Mouse (Mus musculus) spleen, embryonic (tissue): ENCODE measurements around the gene Kpna7.
"Not testable (repeated sequence)": the region's sequence is repeated elsewhere in the genome, so short reads cannot be mapped to it uniquely, and the experiment has no call there.

Source experiments
- CTCF ChIA-PET: fragments of 350-600 bp; sonication (Branson Sonifier 250); formaldehyde crosslinking; loops from one replicate; lab custom pipeline; 2022; lab: Charles Lee

Gene Kpna7

GRCm38 (mm10) chr5:145020712-145021111, 63.1 kb downstream of the Kpna7 start:
- CTCF ChIA-PET: not testable (repeated sequence)

DNA sequence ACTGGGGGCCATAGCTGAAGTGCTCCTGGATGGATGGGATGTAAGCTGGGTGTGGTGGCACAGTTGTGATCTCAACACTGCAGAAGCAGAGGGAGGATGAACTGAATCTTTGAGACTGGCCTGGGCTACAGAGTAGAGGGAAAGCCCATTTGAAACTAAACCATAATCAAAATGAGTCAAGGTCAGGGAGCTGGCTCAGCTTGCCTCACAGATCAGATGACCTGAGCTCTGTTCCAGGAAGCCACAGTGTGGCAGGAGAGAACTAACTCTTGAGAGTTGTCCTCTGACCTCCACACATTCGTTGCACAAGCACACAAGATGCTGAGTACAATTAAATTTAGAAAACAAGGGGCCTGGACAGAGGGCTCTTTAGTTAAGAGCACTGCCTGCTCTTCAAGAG, 63.6 kb downstream of the Kpna7 start:
- CTCF ChIA-PET: not testable (repeated sequence)

DNA sequence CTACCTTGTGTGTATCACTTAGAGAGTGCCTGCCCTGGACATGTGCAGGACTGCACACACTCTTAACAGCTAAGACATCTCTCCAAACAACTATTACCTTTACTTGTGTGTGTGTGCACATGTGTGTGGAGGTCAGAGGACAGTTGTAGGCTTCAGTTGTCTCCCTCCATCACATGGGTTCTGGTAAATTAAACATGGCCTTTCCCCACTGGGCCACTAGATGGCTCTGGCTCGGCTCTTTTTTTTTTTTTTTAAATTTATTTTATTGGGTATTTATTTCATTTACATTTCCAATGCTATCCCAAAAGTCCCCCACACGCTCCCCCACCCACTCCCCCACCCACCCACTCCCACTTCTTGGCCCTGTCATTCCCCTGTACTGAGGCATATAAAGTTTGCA, 67.1 kb downstream of the Kpna7 start:
- CTCF ChIA-PET: not testable (repeated sequence)

DNA sequence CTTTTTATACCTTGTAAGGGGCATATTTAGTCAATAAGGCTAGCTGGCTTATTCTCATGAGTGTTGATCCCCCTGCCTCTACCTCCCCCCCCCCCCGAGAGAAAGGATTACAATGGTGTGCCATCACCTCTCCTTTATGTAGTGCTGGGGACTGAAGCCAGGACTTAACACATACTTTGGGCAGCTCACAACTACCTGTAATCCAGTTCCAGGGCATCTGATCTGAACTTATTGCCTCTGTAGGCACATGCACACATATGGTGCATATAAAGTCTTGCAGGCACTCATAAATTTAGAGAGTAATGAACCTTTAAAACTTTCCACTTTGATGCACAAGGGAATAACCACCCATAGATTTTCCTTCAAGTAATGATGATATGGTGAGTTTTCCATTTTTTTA, 69.6 kb downstream of the Kpna7 start:
- CTCF ChIA-PET: interaction anchor here (0.6 kb wide), 1 partner anchor 1447 kb away, joined by 4 read pairs; no protein-coding TSS in a partner anchor

GRCm38 (mm10) chr5:145008878-145009659, 74.8 kb downstream of the Kpna7 start:
- CTCF ChIA-PET: interaction anchor here (0.7 kb wide), 1 partner anchor 620 kb away, joined by 3 read pairs; no protein-coding TSS in a partner anchor

DNA sequence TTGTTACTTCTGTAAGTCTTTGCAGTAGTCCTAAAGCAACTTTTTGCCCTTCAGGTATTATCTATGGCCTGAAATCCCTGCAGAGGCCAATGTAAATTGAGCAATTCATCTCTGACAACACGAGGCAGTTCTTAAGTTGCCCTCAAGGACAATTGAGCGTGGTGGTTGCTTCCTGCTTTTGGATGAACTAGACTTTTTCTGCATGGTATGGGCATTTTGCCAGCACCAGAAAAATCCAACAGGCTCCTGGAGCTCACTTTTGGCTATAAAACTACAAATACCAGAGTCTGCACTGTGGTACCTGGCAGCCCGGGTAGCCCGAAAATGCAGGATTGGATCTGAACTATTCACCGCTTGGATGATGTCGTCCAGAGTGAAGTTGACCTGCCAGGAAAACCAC, 78.2 kb downstream of the Kpna7 start:
- CTCF ChIA-PET: no interaction called here

GRCm38 (mm10) chr5:145004495-145004894, 79.3 kb downstream of the Kpna7 start:
- CTCF ChIA-PET: no interaction called here

- CTCF ChIA-PET: no interaction called here
These were observed 80.5 kb downstream of the Kpna7 start for GRCm38 (mm10) chr5:145003362-145003761.

GRCm38 (mm10) chr5:144998491-144998890, 85.3 kb downstream of the Kpna7 start:
- CTCF ChIA-PET: no interaction called here

DNA sequence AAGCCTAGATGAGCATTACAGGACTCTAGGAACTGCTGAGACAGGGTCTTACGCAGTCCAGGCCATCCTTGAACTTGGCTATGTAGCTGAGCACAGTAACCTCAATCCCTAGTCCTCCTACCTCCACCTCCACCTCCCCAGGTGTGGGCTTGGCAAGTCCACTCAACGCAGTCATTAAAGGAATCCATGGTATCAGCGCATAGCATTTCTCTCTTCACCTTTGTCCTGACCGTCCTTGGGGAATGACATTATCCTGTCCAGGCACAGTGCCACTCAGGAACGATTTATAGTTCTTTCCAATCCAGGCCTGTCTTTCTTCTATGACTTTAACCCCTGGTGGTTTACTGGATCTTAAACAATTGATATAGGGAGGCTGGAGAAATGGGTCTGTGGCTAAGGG, 93.3 kb downstream of the Kpna7 start:
- CTCF ChIA-PET: no interaction called here

DNA sequence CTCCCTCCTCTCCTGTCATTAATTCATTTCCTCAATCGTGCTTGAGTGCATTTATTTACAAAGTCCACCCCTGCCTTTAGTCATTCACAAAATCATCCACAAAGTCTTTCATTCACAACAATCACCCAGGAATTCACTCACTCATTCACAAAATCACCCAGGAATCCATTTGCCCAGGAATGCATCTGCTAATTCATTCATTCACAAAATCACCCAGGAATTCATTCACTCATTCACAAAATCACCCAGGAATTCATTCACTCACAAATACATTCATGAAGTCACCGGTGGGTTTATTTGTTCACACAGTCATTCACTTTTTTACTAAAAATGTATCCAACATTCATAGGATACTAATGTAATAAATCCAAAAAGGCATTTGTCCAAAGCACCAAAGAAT, 93.8 kb downstream of the Kpna7 start:
- CTCF ChIA-PET: no interaction called here

- CTCF ChIA-PET: interaction anchor here (0.6 to 0.7 kb wide), 2 partner anchors 20 to 143 kb away, joined by 5 to 13 read pairs; no protein-coding TSS in a partner anchor
These were observed 94.8 kb downstream of the Kpna7 start for GRCm38 (mm10) chr5:144989061-144989405.

DNA sequence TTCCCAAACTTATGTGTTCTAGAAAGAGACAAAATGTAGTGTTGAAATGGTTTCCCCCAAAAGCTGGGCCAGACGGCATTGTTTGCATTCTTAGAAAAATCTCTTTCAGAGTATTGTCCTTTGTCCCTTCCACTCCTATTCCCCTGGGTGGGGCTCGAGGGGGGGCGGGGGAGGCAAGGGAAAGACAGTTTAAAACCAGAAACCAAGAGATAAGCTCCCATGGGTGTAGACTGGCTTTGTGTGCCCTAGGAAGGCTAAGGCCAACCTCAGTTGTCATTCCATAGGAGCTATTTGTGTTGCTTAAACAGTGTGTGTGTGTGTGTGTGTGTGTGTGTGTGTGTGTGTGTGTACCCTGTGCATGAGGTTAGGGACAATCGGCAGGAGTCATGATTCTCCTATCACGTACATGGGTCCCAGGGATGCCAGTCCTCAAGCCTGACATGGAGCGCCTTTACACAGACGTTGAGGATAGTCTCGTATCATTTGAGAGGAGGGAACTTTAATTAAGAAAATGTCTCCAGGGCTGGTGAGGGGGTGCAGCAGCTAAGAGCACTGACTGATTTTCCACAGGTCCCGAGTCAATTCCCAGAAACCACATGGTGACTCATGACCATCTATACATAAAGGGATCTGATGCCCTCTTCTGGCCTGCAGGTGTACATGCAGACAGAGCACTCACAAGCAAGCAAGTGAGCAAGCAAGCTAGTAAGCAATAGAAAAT, 95.3 kb downstream of the Kpna7 start:
- CTCF ChIA-PET: interaction anchor here (0.6 to 0.7 kb wide), 3 partner anchors 20 to 1629 kb away, joined by 4 to 13 read pairs (median 5); no protein-coding TSS in a partner anchor

- CTCF ChIA-PET: no interaction called here
These were observed 96.3 kb downstream of the Kpna7 start for GRCm38 (mm10) chr5:144987561-144987960.

DNA sequence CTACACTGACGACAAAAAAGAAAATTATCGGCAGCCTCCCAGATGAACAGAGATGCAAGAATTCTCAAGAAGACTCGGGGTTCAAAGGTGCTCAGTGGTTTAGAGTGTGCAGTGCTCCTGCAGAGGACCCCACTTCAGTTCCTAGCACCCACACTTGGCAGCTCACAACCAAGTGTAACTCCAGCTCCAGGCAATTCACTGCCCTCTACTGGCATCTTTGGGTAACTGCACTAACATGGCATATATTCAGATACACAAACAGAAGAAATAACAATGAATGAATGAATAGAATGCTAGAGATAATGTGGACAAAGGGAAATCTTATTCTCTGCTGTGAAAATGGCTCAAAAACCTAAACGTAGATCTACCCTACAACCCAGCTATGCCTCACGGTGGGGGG, 99.0 kb downstream of the Kpna7 start:
- CTCF ChIA-PET: no interaction called here

DNA sequence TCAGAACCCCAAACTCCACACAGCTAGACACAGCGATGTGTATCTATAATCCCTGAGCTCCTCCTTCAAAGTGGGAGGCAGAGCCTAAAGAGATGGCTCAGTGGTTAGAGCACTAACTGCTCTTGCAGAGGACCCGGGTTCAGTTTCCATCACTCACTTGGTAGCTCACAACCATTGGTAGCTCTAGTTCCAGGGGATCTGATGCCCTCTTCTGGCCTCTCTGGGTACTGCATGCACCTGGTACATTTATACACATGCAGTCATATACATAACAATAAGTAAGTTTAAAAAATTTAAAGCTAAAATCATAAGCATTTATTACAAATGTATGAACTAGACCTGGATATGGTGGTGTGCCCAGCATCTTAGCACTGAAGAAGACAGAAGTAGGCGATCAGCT, 100.6 kb downstream of the Kpna7 start:
- CTCF ChIA-PET: interaction anchor here (0.5 kb wide), 1 partner anchor 1413 kb away, joined by 3 read pairs; no protein-coding TSS in a partner anchor

DNA sequence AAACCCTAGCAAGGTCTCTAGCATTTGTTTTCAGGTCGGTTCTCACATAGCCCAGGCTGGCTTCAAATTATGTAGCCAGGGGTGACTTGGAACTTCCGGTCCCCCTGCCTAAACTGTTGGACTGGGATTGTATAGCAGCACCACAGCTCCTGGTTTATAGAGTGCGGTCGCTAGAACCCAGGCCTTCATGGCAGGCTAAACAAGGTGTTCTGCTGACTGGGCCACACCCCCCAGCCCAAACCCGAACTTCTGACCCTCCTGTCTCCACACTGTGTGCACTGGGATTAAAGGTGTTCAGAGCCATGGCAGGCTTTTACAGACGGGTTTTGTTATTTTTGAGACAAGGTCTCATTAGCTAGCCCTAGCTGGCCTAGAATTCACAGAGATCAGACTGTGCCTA, 104.7 kb downstream of the Kpna7 start:
- CTCF ChIA-PET: no interaction called here

DNA sequence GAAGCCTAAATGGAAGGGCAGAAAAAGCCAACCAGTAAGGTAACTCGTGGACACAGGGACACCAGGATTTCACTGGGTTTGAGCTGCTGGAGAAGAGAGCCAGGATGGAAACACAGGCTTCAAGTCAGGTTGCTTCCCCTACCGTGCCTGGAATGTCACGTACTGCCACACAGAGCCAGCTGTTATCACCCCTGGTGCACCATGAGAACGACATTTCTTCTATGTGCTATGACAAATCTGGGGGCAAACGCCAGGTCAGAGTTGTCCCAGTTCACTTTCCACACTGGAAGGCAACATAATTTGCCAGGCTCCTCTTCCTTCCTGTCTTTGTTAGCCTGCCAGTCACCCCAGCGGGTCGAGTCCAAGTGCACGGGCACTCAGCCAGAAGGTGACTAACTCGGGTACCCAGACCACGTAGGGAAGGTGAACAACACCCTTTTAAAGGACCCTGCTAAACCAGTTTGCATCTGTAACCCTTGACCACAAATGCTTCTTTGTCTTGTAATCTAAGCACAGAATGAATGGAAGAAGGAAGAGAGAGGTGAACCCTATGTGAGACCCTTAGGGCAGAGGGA, 105.2 kb downstream of the Kpna7 start:
- CTCF ChIA-PET: no interaction called here

DNA sequence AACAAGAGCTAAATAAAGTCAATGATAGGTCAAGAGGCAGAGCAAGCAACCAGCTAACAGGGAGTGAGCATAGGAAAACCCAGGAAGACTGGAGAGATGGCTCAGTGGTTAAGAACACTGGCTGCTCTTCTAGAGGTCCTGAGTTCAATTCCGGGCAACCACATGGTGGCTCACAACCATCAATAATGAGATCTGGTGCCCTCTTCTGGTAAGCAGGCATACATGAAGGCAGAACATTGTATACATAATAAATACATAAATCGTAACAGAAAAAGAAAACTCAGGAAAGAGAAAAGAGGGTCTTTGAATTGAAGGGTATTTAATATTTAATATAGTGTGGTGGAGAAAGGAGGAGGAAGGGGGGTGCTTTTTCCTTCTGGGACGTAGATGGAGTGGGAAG, 112.6 kb downstream of the Kpna7 start:
- CTCF ChIA-PET: no interaction called here

DNA sequence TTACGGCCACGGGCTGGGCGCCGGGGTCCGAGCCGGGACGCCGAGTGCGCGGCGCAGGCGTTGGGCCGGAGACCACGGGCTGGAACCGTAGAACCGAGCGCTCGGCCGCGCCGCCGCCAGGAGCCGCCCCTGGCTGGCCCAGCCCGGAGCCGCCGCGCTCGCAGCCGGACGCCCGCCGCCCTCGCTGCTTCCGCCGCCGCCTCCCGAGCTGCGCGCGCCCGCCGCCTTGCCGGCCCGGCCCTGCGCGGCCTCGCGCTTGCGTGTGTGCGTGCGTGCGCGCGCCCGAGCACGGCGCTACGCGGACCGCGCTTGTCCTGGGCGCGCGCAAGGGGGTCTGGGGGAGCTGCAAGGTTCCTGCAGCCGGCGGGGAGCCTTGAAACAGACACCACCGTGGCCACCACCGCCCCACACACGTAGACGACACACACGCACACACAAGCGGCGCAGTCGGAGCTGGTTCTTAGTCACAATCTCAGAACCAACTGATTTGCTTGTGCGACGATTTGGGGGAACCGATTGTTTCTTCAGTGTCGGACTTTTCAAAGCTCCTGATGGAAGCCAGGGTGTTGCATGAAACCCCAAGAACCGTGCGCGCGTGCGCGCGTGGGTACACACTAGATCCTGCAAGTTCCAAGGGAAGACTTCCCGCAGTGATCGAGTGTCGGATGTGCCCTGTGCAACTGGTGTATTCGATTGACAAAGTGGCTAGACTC, 118.0 kb downstream of the Kpna7 start, which contains the start of gene Smurf1:
Gene Smurf1 (minus strand): TSS at position 209 of the 713 bp plus-strand sequence.
- CTCF ChIA-PET: interaction anchor here (0.6 kb wide), 1 partner anchor 235 kb away, joined by 3 read pairs; no protein-coding TSS in a partner anchor

- CTCF ChIA-PET: interaction anchor here (0.9 kb wide), 1 partner anchor 174 kb away, joined by 3 read pairs; no protein-coding TSS in a partner anchor
These were observed 118.8 kb downstream of the Kpna7 start for GRCm38 (mm10) chr5:144964872-144965638.
